Mouse (Mus musculus): Measurements from ENCODE around the gene Eln. TPM values are rescaled to one million over a fixed set of nuclear protein-coding genes. Genes with fewer than 3 reads are reported as not detected.

Gene Eln
- polyA plus RNA-seq, 1 experiment, result 35.5 TPM

DNA sequence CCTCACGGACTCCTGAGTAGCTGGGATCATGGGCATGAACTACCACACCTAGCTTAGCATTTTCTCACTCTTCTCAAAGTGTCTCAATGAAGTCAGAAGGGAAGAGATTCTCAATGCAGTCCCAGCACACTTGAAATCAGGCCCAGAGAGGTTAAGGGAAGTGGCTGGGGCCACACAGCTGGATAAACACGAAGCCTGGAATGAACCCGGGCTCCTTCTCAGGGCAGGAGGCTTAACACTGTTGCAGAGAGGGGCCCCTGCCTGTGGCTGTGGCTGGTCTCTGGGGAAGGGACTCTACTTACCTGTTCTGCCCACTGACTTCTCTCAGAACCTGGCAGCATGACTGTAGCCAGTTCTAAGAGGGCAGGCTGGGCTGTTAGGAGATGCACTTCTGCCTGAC lies 7.2 kb downstream of the Eln start:
- H3K4me1 ChIP-seq (replicated peaks; ENCODE audit: control insufficient read depth, insufficient read depth, low read length), result 0 out of 2 replicates have a peak, but pooled peaks cover 4% of the 10 kb centered on the region
- no peaks in the 10 kb centered on the region for H3K27me3 ChIP-seq (ENCODE audit: control insufficient read depth, insufficient read depth, low read length)
- no peak overlapping the region for H3K27ac ChIP-seq (ENCODE audit: control insufficient read depth, insufficient read depth, low read length)
- TF ChIP-seq CTCF (IDR thresholded peaks at IDR 0.05; ENCODE audit: borderline replicate concordance, control insufficient read depth, extremely low read depth, insufficient read depth, low read length, poor library complexity), result no peak
- no peak for TF ChIP-seq POLR2A (IDR thresholded peaks at IDR 0.05; ENCODE audit: control insufficient read depth, extremely low read depth, insufficient read depth, low read length, poor library complexity)
- H3K36me3 ChIP-seq (ENCODE audit: control insufficient read depth, insufficient read depth, low read length), result no peaks in the 10 kb centered on the region
- 57% methylated on average over 3 of the region's 3 CpGs for WGBS
- no peak for DNase-seq
- H3K4me3 ChIP-seq (ENCODE audit: control insufficient read depth, insufficient read depth, low read length), result no peak overlapping the region

DNA sequence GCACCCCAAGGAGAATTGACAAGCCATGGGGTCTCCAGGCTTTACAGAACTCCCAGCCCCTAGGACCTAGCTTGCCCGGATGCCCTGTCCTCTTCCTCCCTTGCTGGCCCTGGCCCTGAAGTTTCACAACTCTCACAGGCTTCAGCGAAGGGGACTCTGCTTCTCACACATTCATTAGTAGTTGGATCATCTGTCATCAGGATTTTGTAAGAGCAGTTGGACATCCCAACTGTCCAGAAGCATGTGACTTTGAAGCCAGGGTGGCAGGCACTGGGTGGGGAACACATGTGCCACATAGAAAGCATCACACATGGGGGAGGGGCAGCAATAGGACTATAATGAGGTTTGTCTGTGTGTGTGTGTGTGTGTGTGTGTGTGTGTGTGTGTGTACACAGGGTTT lies 12.2 kb downstream of the Eln start:
- no peaks in the 10 kb centered on the region for H3K4me1 ChIP-seq (replicated peaks; ENCODE audit: control insufficient read depth, insufficient read depth, low read length)
- WGBS, result 89% methylated on average over 2 of the region's 2 CpGs
- H3K36me3 ChIP-seq (ENCODE audit: control insufficient read depth, insufficient read depth, low read length), result no peaks in the 10 kb centered on the region
- no peaks in the 10 kb centered on the region for H3K27me3 ChIP-seq (ENCODE audit: control insufficient read depth, insufficient read depth, low read length)
- H3K27ac ChIP-seq (ENCODE audit: control insufficient read depth, insufficient read depth, low read length), result no peak overlapping the region
- H3K4me3 ChIP-seq (ENCODE audit: control insufficient read depth, insufficient read depth, low read length), result no peak overlapping the region
- no peak for DNase-seq
- no peak for TF ChIP-seq CTCF (IDR thresholded peaks at IDR 0.05; ENCODE audit: borderline replicate concordance, control insufficient read depth, extremely low read depth, insufficient read depth, low read length, poor library complexity)
- TF ChIP-seq POLR2A (IDR thresholded peaks at IDR 0.05; ENCODE audit: control insufficient read depth, extremely low read depth, insufficient read depth, low read length, poor library complexity), result no peak

DNA sequence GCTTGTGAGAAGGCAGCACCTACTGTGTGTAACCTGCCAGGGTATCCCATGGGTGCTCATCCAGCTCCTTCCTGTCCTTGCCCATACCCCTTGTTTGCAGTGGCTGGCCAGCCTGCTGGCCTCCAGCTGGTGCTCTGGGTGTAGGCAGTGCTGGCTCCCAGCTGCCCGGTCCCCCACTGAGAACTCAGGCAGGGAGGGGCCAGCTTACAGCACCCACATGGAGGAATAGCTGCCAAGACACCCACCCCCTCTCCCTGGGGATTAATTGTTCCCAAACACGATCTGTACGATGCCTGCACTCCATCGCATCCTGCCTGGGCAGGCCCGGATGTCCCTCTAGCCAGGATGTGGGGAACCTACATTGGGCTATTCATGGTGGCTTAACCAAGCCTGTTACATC lies 13.1 kb downstream of the Eln start:
- Histone ChIP-seq H3K4me3 (ENCODE audit: control insufficient read depth, insufficient read depth, low read length) (no peak overlapping the region), H3K4me1 (replicated peaks; ENCODE audit: control insufficient read depth, insufficient read depth, low read length) (no peaks in the 10 kb centered on the region), H3K36me3 (ENCODE audit: control insufficient read depth, insufficient read depth, low read length) (no peaks in the 10 kb centered on the region), H3K27me3 (ENCODE audit: control insufficient read depth, insufficient read depth, low read length) (no peaks in the 10 kb centered on the region), H3K27ac (ENCODE audit: control insufficient read depth, insufficient read depth, low read length) (no peak overlapping the region)
- DNase-seq, result no peak
- TF ChIP-seq CTCF (IDR thresholded peaks at IDR 0.05; ENCODE audit: borderline replicate concordance, control insufficient read depth, extremely low read depth, insufficient read depth, low read length, poor library complexity) (no peak), POLR2A (IDR thresholded peaks at IDR 0.05; ENCODE audit: control insufficient read depth, extremely low read depth, insufficient read depth, low read length, poor library complexity) (no peak)
- 77% methylated on average over 5 of the region's 5 CpGs for WGBS

DNA sequence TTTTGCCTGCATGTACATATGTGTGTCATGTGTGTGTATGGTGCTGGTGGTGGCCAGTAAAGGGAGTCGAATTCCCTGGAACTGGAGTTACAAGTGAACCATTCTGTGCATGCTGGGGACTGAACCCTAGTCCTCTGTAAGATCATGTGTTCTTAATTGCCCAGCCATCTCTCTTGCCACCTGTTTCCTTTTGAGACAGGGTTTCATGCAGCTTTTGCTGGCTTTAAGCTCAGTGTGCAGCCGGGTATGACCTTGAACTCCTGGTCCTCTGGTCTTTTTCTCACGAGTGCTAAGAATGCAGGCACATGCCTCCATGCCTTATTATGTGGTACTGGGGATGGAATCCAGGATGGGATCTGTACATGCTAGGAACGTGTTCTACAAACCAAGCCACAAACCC lies 13.9 kb downstream of the Eln start:
- Histone ChIP-seq H3K4me1 (replicated peaks; ENCODE audit: control insufficient read depth, insufficient read depth, low read length) (no peaks in the 10 kb centered on the region), H3K27ac (ENCODE audit: control insufficient read depth, insufficient read depth, low read length) (no peak overlapping the region), H3K27me3 (ENCODE audit: control insufficient read depth, insufficient read depth, low read length) (no peaks in the 10 kb centered on the region), H3K4me3 (ENCODE audit: control insufficient read depth, insufficient read depth, low read length) (no peak overlapping the region), H3K36me3 (ENCODE audit: control insufficient read depth, insufficient read depth, low read length) (no peaks in the 10 kb centered on the region)
- 80% methylated on average over 4 of the region's 4 CpGs for WGBS
- no peak for DNase-seq
- TF ChIP-seq POLR2A (IDR thresholded peaks at IDR 0.05; ENCODE audit: control insufficient read depth, extremely low read depth, insufficient read depth, low read length, poor library complexity) (no peak), CTCF (IDR thresholded peaks at IDR 0.05; ENCODE audit: borderline replicate concordance, control insufficient read depth, extremely low read depth, insufficient read depth, low read length, poor library complexity) (no peak)

DNA sequence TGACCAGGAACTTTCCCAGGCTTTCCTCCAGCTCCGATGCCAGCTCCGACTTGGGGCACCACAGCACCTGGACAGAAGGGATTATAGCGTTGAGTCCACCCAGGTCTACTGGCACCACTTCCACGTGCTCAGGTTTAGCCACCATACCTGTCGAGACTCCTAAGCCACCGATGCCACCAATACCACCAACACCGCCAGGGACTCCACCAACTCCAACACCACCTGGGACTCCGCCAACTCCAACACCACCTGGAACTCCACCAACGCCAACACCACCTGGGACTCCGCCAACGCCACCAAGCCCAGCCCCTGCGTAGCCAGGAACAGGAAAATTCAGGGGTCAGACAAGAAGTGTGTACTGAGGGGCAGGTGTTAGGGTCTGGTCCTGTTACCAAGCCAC lies 18.0 kb downstream of the Eln start:
- TF ChIP-seq CTCF (IDR thresholded peaks at IDR 0.05; ENCODE audit: borderline replicate concordance, control insufficient read depth, extremely low read depth, insufficient read depth, low read length, poor library complexity), result no peak
- no peak for TF ChIP-seq POLR2A (IDR thresholded peaks at IDR 0.05; ENCODE audit: control insufficient read depth, extremely low read depth, insufficient read depth, low read length, poor library complexity)
- DNase-seq, result no peak
- H3K4me3 ChIP-seq (ENCODE audit: control insufficient read depth, insufficient read depth, low read length), result no peak overlapping the region
- no peaks in the 10 kb centered on the region for H3K36me3 ChIP-seq (ENCODE audit: control insufficient read depth, insufficient read depth, low read length)
- 89% methylated on average over 12 of the region's 12 CpGs for WGBS
- H3K27ac ChIP-seq (ENCODE audit: control insufficient read depth, insufficient read depth, low read length), result no peak overlapping the region
- no peaks in the 10 kb centered on the region for H3K4me1 ChIP-seq (replicated peaks; ENCODE audit: control insufficient read depth, insufficient read depth, low read length)
- no peaks in the 10 kb centered on the region for H3K27me3 ChIP-seq (ENCODE audit: control insufficient read depth, insufficient read depth, low read length)

DNA sequence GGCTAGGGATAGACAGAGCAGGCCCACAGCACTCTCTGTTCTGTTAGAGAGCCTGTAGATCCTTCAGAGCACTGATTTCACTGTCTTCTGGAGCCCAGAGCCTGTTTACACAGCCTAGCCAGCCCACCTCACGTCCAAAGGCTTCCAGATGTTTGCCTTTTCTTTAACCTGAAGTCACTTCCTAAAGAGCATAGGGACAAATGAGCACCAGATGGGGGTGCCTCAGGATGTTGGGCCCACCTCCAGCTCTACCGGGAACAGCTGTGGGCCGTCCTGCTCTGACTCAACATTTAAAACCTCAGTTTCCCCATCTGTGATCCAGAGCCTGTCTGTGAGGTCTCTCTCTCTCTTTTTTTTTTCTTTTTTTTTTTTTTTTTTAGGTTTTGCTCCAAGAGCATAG lies 18.6 kb downstream of the Eln start:
- no peak for DNase-seq
- Histone ChIP-seq H3K27me3 (ENCODE audit: control insufficient read depth, insufficient read depth, low read length) (no peaks in the 10 kb centered on the region), H3K36me3 (ENCODE audit: control insufficient read depth, insufficient read depth, low read length) (no peaks in the 10 kb centered on the region), H3K4me3 (ENCODE audit: control insufficient read depth, insufficient read depth, low read length) (no peak overlapping the region), H3K27ac (ENCODE audit: control insufficient read depth, insufficient read depth, low read length) (no peak overlapping the region), H3K4me1 (replicated peaks; ENCODE audit: control insufficient read depth, insufficient read depth, low read length) (no peaks in the 10 kb centered on the region)
- TF ChIP-seq CTCF (IDR thresholded peaks at IDR 0.05; ENCODE audit: borderline replicate concordance, control insufficient read depth, extremely low read depth, insufficient read depth, low read length, poor library complexity), result no peak
- TF ChIP-seq POLR2A (IDR thresholded peaks at IDR 0.05; ENCODE audit: control insufficient read depth, extremely low read depth, insufficient read depth, low read length, poor library complexity), result no peak
- 85% methylated on average over 3 of the region's 3 CpGs for WGBS

DNA sequence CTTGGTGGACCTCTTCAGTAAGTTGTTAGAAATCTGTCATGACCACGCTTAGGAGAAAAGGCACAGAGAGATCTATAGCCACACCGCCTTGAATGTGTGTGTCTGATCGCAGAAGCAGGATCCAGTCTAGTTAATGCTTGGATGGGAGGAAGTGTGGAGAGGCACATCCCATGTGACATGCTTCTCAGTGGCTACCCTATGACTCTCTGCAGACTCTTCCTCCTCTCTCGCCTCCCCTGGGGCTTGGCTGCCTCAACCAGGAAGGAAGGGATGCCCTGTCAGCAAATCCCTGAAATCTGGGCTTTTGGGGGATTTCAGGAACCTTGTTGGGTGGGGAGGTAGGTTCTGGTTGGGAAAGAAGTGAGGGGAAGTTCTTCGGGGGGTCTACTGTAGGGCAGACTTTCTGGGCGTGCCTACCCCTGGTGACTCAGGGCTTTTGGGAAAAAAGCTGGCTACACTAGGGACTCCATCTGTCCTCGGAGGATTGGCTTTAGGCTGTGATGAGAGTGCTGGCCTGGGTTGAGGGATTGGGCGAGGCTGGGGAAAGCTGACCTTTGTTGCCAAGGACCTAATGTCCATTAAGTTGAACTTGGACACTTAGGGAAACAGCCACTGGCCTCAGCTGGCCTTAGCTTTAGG lies 20.0 kb downstream of the Eln start:
- Histone ChIP-seq H3K27ac (ENCODE audit: control insufficient read depth, insufficient read depth, low read length) (no peak overlapping the region), H3K4me3 (ENCODE audit: control insufficient read depth, insufficient read depth, low read length) (no peak overlapping the region), H3K36me3 (ENCODE audit: control insufficient read depth, insufficient read depth, low read length) (no peaks in the 10 kb centered on the region), H3K27me3 (ENCODE audit: control insufficient read depth, insufficient read depth, low read length) (no peaks in the 10 kb centered on the region), H3K4me1 (replicated peaks; ENCODE audit: control insufficient read depth, insufficient read depth, low read length) (no peaks in the 10 kb centered on the region)
- no peak for DNase-seq
- 71% methylated on average over 8 of the region's 8 CpGs for WGBS
- no peak for TF ChIP-seq CTCF (IDR thresholded peaks at IDR 0.05; ENCODE audit: borderline replicate concordance, control insufficient read depth, extremely low read depth, insufficient read depth, low read length, poor library complexity)
- TF ChIP-seq POLR2A (IDR thresholded peaks at IDR 0.05; ENCODE audit: control insufficient read depth, extremely low read depth, insufficient read depth, low read length, poor library complexity), result no peak
